In genomic region chr5:143902111-143902510, GRCm38 (mm10) we compare ENCODE assay signal across 13 mouse cellular contexts. TPM values are rescaled to one million over a fixed set of nuclear protein-coding genes. Genes with fewer than 3 reads are reported as not detected.
DNase-seq lines count a peak whose midpoint lies in the region; ATAC-seq and TF ChIP-seq lines count a peak whose summit lies in the region.
"Had no signal": no experiment of that assay in that cellular context is flagged by ENCODE, and none has a peak within 500 bp of the region (broad histone marks: within the 10 kb centered on the region; RNA-seq: fewer than 3 reads in every experiment).

No protein-coding gene starts in this region.

- peak; percentile 94 for DNase-seq in heart, adult 11 months
- peak; percentile 59 for DNase-seq in midbrain, embryonic 11.5 days (ENCODE audit: low spot score, missing footprints)
- DNase-seq in gastrocnemius, postnatal 10 days = peak; percentile 81
- DNase-seq in T-cell, adult 2 months (ENCODE audit: low spot score) = no peak
- DNase-seq: kidney, postnatal 14 days had no signal

- H3ac ChIP-seq in myocyte (ENCODE audit: control insufficient read depth, insufficient read length) = no peak overlapping the region

- H3K27me3 ChIP-seq in heart, embryonic 12.5 days (replicated peaks) = no peaks in the 10 kb centered on the region
- no peaks in the 10 kb centered on the region for H3K27me3 ChIP-seq in midbrain, embryonic 11.5 days (ENCODE audit: control insufficient read depth, insufficient read depth, low read length)
- H3K27me3 ChIP-seq in midbrain, embryonic 16.5 days (ENCODE audit: control insufficient read depth, insufficient read depth, low read depth, low read length) = no peaks in the 10 kb centered on the region
- H3K27me3 ChIP-seq in myocyte (ENCODE audit: control insufficient read depth, insufficient read depth, insufficient read length) = no peaks in the 10 kb centered on the region
- H3K27me3 ChIP-seq in intestine, postnatal 0 days (replicated peaks; ENCODE audit: control insufficient read depth, insufficient read depth, low read length) = no peaks in the 10 kb centered on the region
- H3K27me3 ChIP-seq: CH12.LX; limb, embryonic 13.5 days had no signal

- H3K36me3 ChIP-seq in heart, embryonic 12.5 days = peaks cover 96% of the 10 kb centered on the region
- H3K36me3 ChIP-seq in midbrain, embryonic 11.5 days (ENCODE audit: control insufficient read depth, insufficient read depth, low read length) = peaks cover 28% of the 10 kb centered on the region
- peaks cover 38% of the 10 kb centered on the region for H3K36me3 ChIP-seq in midbrain, embryonic 16.5 days (ENCODE audit: control insufficient read depth, insufficient read depth, low read length)
- peaks cover 24% of the 10 kb centered on the region for H3K36me3 ChIP-seq in myocyte (ENCODE audit: control insufficient read depth, insufficient read depth)
- H3K36me3 ChIP-seq in intestine, postnatal 0 days (ENCODE audit: control insufficient read depth, insufficient read depth) = peaks cover 69% of the 10 kb centered on the region

- H3K4me2 ChIP-seq in heart, embryonic 12.5 days = no peak overlapping the region
- no peak overlapping the region for H3K4me2 ChIP-seq in midbrain, embryonic 11.5 days
- H3K4me2 ChIP-seq in midbrain, embryonic 16.5 days (ENCODE audit: low read length) = no peak overlapping the region
- H3K4me2 ChIP-seq in myocyte (ENCODE audit: low read depth) = no peak overlapping the region
- no peak overlapping the region for H3K4me2 ChIP-seq in intestine, postnatal 0 days (replicated peaks; ENCODE audit: low read depth)
- H3K4me2 ChIP-seq: limb, embryonic 13.5 days had no signal

- H3K27ac ChIP-seq in heart, embryonic 12.5 days (ENCODE audit: poor library complexity, severe bottlenecking) = no peak overlapping the region
- no peak overlapping the region for H3K27ac ChIP-seq in midbrain, embryonic 11.5 days (ENCODE audit: low read depth, low read length)
- no peak overlapping the region for H3K27ac ChIP-seq in midbrain, embryonic 16.5 days (ENCODE audit: low read length)
- no peak overlapping the region for H3K27ac ChIP-seq in intestine, postnatal 0 days (ENCODE audit: low read depth, low read length)
- H3K27ac ChIP-seq: embryonic facial prominence, embryonic 10.5 days; limb, embryonic 13.5 days; macrophage had no signal

- TF ChIP-seq POLR2A in myocyte (IDR thresholded peaks at IDR 0.05; ENCODE audit: insufficient read length, low read depth) = no peak

- H3K9me3 ChIP-seq in heart, embryonic 12.5 days (replicated peaks) = no peaks in the 10 kb centered on the region
- H3K9me3 ChIP-seq in midbrain, embryonic 11.5 days (ENCODE audit: control insufficient read depth, low read length) = no peaks in the 10 kb centered on the region
- no peaks in the 10 kb centered on the region for H3K9me3 ChIP-seq in midbrain, embryonic 16.5 days (replicated peaks; ENCODE audit: control insufficient read depth, low read length, poor library complexity, severe bottlenecking)
- no peaks in the 10 kb centered on the region for H3K9me3 ChIP-seq in intestine, postnatal 0 days (ENCODE audit: control insufficient read depth)
- H3K9me3 ChIP-seq: embryonic facial prominence, embryonic 10.5 days; limb, embryonic 13.5 days had no signal

- no peak for TF ChIP-seq CTCF in intestine, postnatal 0 days (IDR thresholded peaks at IDR 0.05; ENCODE audit: low read depth)

- H3K9ac ChIP-seq in heart, embryonic 12.5 days = no peak overlapping the region
- H3K9ac ChIP-seq in midbrain, embryonic 11.5 days (ENCODE audit: low read length) = no peak overlapping the region
- H3K9ac ChIP-seq in midbrain, embryonic 16.5 days (ENCODE audit: low read depth, low read length) = no peak overlapping the region
- H3K9ac ChIP-seq in intestine, postnatal 0 days (ENCODE audit: low read depth, low read length) = no peak overlapping the region
- H3K9ac ChIP-seq: limb, embryonic 13.5 days had no signal

- no peak overlapping the region for H3K4me3 ChIP-seq in heart, embryonic 12.5 days
- no peak overlapping the region for H3K4me3 ChIP-seq in midbrain, embryonic 11.5 days (ENCODE audit: low read depth, low read length)
- no peak overlapping the region for H3K4me3 ChIP-seq in midbrain, embryonic 16.5 days (ENCODE audit: low read depth, low read length)
- H3K4me3 ChIP-seq in myocyte = no peak overlapping the region
- no peak overlapping the region for H3K4me3 ChIP-seq in intestine, postnatal 0 days (ENCODE audit: low read depth, low read length)
- H3K4me3 ChIP-seq: embryonic facial prominence, embryonic 10.5 days; limb, embryonic 13.5 days had no signal

- no peak for ATAC-seq in heart, embryonic 12.5 days (ENCODE audit: insufficient number of reproducible peaks, low FRiP score)
- no peak for ATAC-seq in midbrain, embryonic 11.5 days (ENCODE audit: low FRiP score)
- no peak for ATAC-seq in midbrain, embryonic 16.5 days
- ATAC-seq in intestine, postnatal 0 days = no peak

- WGBS in heart, embryonic 12.5 days = 84% methylated on average over 3 of the region's 3 CpGs
- WGBS in midbrain, embryonic 11.5 days = 86% methylated on average over 3 of the region's 3 CpGs
- WGBS in midbrain, embryonic 16.5 days = 80% methylated on average over 3 of the region's 3 CpGs
- 77% methylated on average over 3 of the region's 3 CpGs for WGBS in intestine, postnatal 0 days

- H3K4me1 ChIP-seq in heart, embryonic 12.5 days (replicated peaks) = peaks cover 18% of the 10 kb centered on the region; the same call in 1 of the 2 replicates
- H3K4me1 ChIP-seq in midbrain, embryonic 11.5 days (ENCODE audit: control insufficient read depth, insufficient read depth, low read length) = no peaks in the 10 kb centered on the region
- H3K4me1 ChIP-seq in midbrain, embryonic 16.5 days (ENCODE audit: control insufficient read depth, insufficient read depth, low read length) = no peaks in the 10 kb centered on the region
- H3K4me1 ChIP-seq in intestine, postnatal 0 days (replicated peaks; ENCODE audit: control insufficient read depth, insufficient read depth, low read length) = no peaks in the 10 kb centered on the region
- H3K4me1 ChIP-seq: embryonic facial prominence, embryonic 10.5 days; limb, embryonic 13.5 days had no signal

- H3K79me2 ChIP-seq in myocyte (ENCODE audit: control insufficient read depth, insufficient read depth) = peaks cover 6% of the 10 kb centered on the region

TF ChIP-seq in myocyte, 11 proteins besides CTCF, POLR2A, EP300 and RAD21 (continues in another document):
- TF ChIP-seq MAX (IDR thresholded peaks at IDR 0.05; ENCODE audit: low read depth) = no peak
- no peak for TF ChIP-seq SRF (IDR thresholded peaks at IDR 0.05; ENCODE audit: control insufficient read depth, insufficient read length, low read depth)
- no peak for TF ChIP-seq TCF3 (IDR thresholded peaks at IDR 0.05; ENCODE audit: insufficient read length, low read depth)
- no peak for TF ChIP-seq REST (IDR thresholded peaks at IDR 0.05; ENCODE audit: insufficient read depth, insufficient read length)
- peak; percentile 75 to 81 (median 80) for TF ChIP-seq MYOG (IDR thresholded peaks at IDR 0.05; ENCODE audit: control insufficient read depth in 1 of 3, insufficient read depth in 1 of 3, insufficient read length in 2 of 3, low read depth in 2 of 3)
- no peak for TF ChIP-seq USF1 (IDR thresholded peaks at IDR 0.05; ENCODE audit: low read depth)
- TF ChIP-seq POLR2AphosphoS2 (IDR thresholded peaks at IDR 0.05; ENCODE audit: insufficient read length, low read depth) = peak; percentile 9

RNA-seq across cellular contexts. Expression of gene Ankrd61, which starts 4.6 kb away (rescaled TPM):
- polyA plus RNA-seq in heart, embryonic 12.5 days (2016; fragmentation: Nextera tagmentation; extraction: Ambion mirVana) = 0.22 and 0.39 TPM in 2 replicates
- 0.12 and 0.17 TPM in 2 replicates for polyA plus RNA-seq in midbrain, embryonic 11.5 days (2014; fragmentation: Nextera tagmentation; extraction: Ambion mirVana)
- 0.45 and 0.78 TPM in 2 replicates for polyA plus RNA-seq in midbrain, embryonic 16.5 days (2015; fragmentation: Nextera tagmentation; extraction: Ambion mirVana)
- not detected for total RNA-seq in gastrocnemius, postnatal 10 days (2021)
- polyA plus RNA-seq in myocyte (2012; fragmentation: generic; extraction: Trizol) = 0.25 TPM
- polyA plus RNA-seq in intestine, postnatal 0 days (2015; fragmentation: Nextera tagmentation; extraction: Ambion mirVana) = not detected in 2 replicates
- polyA plus RNA-seq: macrophage had no signal

RNA-seq across cellular contexts. Expression of gene Aimp2, which starts 7.5 kb away (rescaled TPM):
- polyA plus RNA-seq in heart, embryonic 12.5 days (2016; fragmentation: Nextera tagmentation; extraction: Ambion mirVana) = 85.9 and 86.6 TPM in 2 replicates
- 99.5 and 101 TPM in 2 replicates for polyA plus RNA-seq in midbrain, embryonic 11.5 days (2014; fragmentation: Nextera tagmentation; extraction: Ambion mirVana)
- polyA plus RNA-seq in midbrain, embryonic 16.5 days (2015; fragmentation: Nextera tagmentation; extraction: Ambion mirVana) = 82.8 and 90.3 TPM in 2 replicates
- 100 to 1,000 TPM in 1 of 2 experiments, 10 to 100 TPM in 1; 86.1 to 101 TPM for total RNA-seq in gastrocnemius, postnatal 10 days (2021)
- 109 TPM for polyA plus RNA-seq in myocyte (2012; fragmentation: generic; extraction: Trizol)
- polyA plus RNA-seq in intestine, postnatal 0 days (2015; fragmentation: Nextera tagmentation; extraction: Ambion mirVana) = 58.8 TPM in 2 replicates

RNA-seq across cellular contexts. Expression of gene Pms2, which starts 7.7 kb away (rescaled TPM):
- 24.2 and 25.1 TPM in 2 replicates for polyA plus RNA-seq in heart, embryonic 12.5 days (2016; fragmentation: Nextera tagmentation; extraction: Ambion mirVana)
- 35.6 and 37.1 TPM in 2 replicates for polyA plus RNA-seq in midbrain, embryonic 11.5 days (2014; fragmentation: Nextera tagmentation; extraction: Ambion mirVana)
- polyA plus RNA-seq in midbrain, embryonic 16.5 days (2015; fragmentation: Nextera tagmentation; extraction: Ambion mirVana) = 28.6 and 29.1 TPM in 2 replicates
- 1 to 10 TPM; 5.8 to 7.8 TPM for total RNA-seq in gastrocnemius, postnatal 10 days (2021)
- polyA plus RNA-seq in myocyte (2012; fragmentation: generic; extraction: Trizol) = 2.5 TPM
- polyA plus RNA-seq in intestine, postnatal 0 days (2015; fragmentation: Nextera tagmentation; extraction: Ambion mirVana) = 6.4 and 6.8 TPM in 2 replicates

RNA-seq across cellular contexts. Expression of gene Gm42421, which starts 25.9 kb away (rescaled TPM):
- polyA plus RNA-seq in heart, embryonic 12.5 days (2016; fragmentation: Nextera tagmentation; extraction: Ambion mirVana) = 0.33 and 0.55 TPM in 2 replicates
- 1.2 and 1.3 TPM in 2 replicates for polyA plus RNA-seq in midbrain, embryonic 11.5 days (2014; fragmentation: Nextera tagmentation; extraction: Ambion mirVana)
- polyA plus RNA-seq in midbrain, embryonic 16.5 days (2015; fragmentation: Nextera tagmentation; extraction: Ambion mirVana) = 1.4 and 1.8 TPM in 2 replicates
- under 1 TPM in 1 of 2 experiments, not detected in 1; 0.52 TPM for total RNA-seq in gastrocnemius, postnatal 10 days (2021)
- 0.08 TPM for polyA plus RNA-seq in myocyte (2012; fragmentation: generic; extraction: Trizol)
- 0.26 TPM in 1 of 2 replicates, not detected in the other for polyA plus RNA-seq in intestine, postnatal 0 days (2015; fragmentation: Nextera tagmentation; extraction: Ambion mirVana)

RNA-seq across cellular contexts. Expression of gene Rsph10b, which starts 30.7 kb away (rescaled TPM):
- polyA plus RNA-seq in heart, embryonic 12.5 days (2016; fragmentation: Nextera tagmentation; extraction: Ambion mirVana) = 1.0 and 1.3 TPM in 2 replicates
- 0.47 and 0.56 TPM in 2 replicates for polyA plus RNA-seq in midbrain, embryonic 11.5 days (2014; fragmentation: Nextera tagmentation; extraction: Ambion mirVana)
- polyA plus RNA-seq in midbrain, embryonic 16.5 days (2015; fragmentation: Nextera tagmentation; extraction: Ambion mirVana) = 3.6 TPM in 2 replicates
- total RNA-seq in gastrocnemius, postnatal 10 days (2021) = 1 to 10 TPM; 1.2 to 1.5 TPM
- not detected for polyA plus RNA-seq in myocyte (2012; fragmentation: generic; extraction: Trizol)
- 0.86 and 1.5 TPM in 2 replicates for polyA plus RNA-seq in intestine, postnatal 0 days (2015; fragmentation: Nextera tagmentation; extraction: Ambion mirVana)
- polyA plus RNA-seq: macrophage had no signal
